Mouse (Mus musculus) myocyte (in vitro differentiated cells): ENCODE measurements around the gene Olfr71.

Experiments used
- E2F4 ChIP-seq: IDR thresholded peaks from one replicate; pipeline ENCODE4 v1.6.1; 2011; ENCODE audit warnings: mild to moderate bottlenecking, control low read depth, moderate library complexity; ENCODE audit not compliant: insufficient read depth
- MAX ChIP-seq: IDR thresholded peaks from one replicate; pipeline ENCODE4 v1.6.1; 2011; ENCODE audit warnings: low read depth, mild to moderate bottlenecking, control low read depth
- MYOG ChIP-seq, 3 experiments: IDR thresholded peaks; one replicate each; pipeline ENCODE4 v1.6.1; 2011; ENCODE audit warnings: control low read depth in 2 of 3, low read depth in 2 of 3, mild to moderate bottlenecking in 2 of 3; ENCODE audit not compliant: insufficient read length in 2 of 3, control insufficient read depth in 1 of 3, insufficient read depth in 1 of 3
- POLR2A ChIP-seq: IDR thresholded peaks from one replicate; pipeline ENCODE4 v1.6.1; 2011; ENCODE audit warnings: low read depth, mild to moderate bottlenecking, control low read depth, moderate library complexity; ENCODE audit not compliant: insufficient read length
- POLR2AphosphoS2 ChIP-seq: IDR thresholded peaks from one replicate; pipeline ENCODE4 v1.6.1; 2011; ENCODE audit warnings: low read depth, control low read depth; ENCODE audit not compliant: insufficient read length
- TCF12 ChIP-seq: IDR thresholded peaks from one replicate; pipeline ENCODE4 v1.6.1; 2011; ENCODE audit warnings: mild to moderate bottlenecking, control low read depth; ENCODE audit not compliant: poor library complexity, insufficient read depth, severe bottlenecking

DNA sequence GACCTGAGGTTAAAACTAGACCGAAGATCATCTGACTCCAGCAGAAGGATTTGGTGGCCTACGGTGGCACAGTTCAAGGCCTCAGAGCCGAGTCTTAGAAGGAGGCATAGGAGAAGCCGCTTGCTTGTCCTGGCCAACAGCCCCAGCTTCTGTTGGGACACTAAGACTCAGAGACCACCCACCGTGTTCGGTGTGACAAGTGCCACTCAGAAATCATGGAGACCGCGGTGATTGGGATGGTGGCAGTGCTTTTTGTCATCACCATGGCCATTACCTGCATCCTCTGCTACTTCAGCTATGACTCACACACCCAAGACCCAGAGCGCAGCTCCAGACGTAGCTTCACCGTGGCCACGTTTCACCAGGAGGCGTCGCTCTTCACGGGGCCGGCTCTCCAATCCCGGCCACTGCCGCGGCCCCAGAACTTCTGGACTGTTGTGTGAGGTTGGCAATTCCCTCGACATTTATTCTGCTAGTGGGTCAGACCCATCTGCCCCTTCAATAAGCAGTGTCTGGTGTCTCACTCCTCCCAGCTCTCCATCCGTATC, 20.8 kb upstream of the Olfr71 start:
- no peak for TF ChIP-seq E2F4
- no peak for TF ChIP-seq POLR2A
- TF ChIP-seq MAX = no peak
- no peak for TF ChIP-seq MYOG (IDR thresholded peaks at IDR 0.05; ENCODE audit: control insufficient read depth in 1 of 3, insufficient read depth in 1 of 3, insufficient read length in 2 of 3, low read depth in 2 of 3)
- no peak for TF ChIP-seq TCF12
- no peak for TF ChIP-seq POLR2AphosphoS2
